Mouse (Mus musculus): ENCODE data around the gene Fermt3. TPM values are rescaled to one million over a fixed set of nuclear protein-coding genes. Genes with fewer than 3 reads are reported as not detected.

Gene Fermt3
- total RNA-seq, 2 experiments from 2014 or later: 1.1 to 1.5 TPM

DNA sequence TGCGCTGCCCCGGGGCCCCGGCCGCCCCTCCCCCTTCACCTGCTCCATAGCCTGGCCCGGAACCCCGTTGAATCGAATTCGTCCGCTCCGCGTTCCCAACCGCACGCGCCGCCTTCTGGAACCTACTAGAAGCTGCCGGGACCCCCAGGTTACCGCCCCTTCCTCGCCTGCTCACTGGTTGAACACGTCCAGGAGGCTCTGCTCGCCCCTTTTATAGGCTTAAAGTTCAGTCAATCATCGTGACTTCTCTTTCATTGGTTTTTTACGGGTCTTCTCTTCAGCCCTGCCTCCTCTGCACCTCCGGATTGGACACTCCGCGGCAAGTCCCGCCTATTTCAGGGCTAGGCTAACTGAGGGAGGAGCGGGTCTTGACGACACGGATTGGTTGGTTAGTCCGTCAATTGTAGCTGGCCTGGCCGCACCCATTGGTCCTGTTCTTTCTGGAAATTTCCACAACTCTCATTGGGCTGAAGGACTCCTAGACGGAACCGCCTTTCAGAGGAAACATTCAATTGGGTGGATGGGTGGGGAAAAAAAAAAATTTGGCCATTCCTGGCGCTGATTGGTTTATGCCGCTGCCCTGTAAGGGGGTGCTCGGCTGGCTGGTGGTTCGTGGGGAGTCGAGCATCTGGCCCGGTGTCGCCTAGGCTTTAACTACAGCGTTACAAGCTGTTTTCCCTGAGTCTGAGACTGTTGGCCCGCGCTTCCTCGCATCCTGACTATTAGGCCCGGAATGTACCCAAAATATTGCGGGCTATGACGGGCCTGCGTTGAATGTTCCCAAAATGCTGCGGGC is 20.8 kb upstream of the Fermt3 start, which contains the start of gene Stip1:
Gene Stip1, minus strand, starts transcription at position 127 of the 796 bp plus-strand sequence.
- intact Hi-C loops (cut with DNase I): loop anchor here (5.0 kb wide), 1 partner anchor 43 kb away; the partner anchor contains the start of genes Nudt22 and Trpt1
- DNase-seq: peak; percentile 96 to 99

DNA sequence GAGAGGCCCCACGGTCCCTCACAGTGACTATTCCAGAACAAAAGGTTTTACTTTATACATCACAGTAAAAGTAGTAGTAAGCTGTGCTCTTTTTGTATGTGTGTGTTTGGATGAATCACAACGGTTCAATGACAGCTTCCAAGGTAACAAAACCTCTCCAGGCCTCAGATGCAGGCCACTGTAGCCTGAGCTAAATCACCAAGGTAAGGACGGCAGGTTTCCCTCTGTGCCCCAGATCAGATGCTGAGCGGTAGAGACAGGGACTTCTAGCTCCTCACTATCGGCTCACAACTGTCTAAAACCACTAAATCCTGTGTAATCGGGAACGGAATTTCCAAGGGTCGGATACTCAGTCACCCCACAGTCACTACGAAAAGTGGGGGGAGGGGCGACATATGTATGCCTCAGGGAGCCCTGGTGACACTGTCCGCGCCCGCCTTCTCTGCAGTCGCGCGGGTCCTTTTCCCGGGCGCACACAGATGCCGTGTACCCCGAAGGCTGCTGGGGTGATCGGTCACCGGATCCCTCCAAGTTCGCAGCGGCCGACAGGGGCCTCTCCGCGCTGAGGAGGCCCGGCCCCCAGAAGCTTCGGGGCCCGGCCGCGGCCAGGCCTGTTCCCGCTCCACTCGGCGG is 19.9 kb upstream of the Fermt3 start:
- DNase-seq: no peak
- intact Hi-C loops (cut with DNase I): loop anchor here (5.0 kb wide), 1 partner anchor 42 kb away; the partner anchor contains the start of genes Nudt22 and Trpt1

DNA sequence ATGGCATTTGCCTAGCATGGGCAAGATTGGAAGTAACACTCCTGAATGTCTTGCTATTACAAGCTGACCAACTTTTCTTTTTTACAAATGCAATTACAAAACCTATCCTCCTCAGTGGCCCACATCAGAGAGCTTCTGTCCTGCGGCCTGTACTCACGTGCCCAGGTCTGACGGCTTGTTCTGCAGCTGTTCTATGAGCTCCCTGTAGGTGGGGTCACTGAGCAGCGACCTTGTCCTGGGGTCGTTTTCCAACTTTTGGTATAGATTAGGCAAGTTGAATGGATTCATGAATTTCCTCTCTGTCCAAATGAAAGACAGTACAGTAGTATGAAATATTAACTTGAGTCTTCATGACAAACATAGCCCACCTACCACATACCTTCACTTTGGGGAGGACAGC is 14.7 kb upstream of the Fermt3 start:
- DNase-seq: no peak
- intact Hi-C loops (cut with DNase I): no loop called here

DNA sequence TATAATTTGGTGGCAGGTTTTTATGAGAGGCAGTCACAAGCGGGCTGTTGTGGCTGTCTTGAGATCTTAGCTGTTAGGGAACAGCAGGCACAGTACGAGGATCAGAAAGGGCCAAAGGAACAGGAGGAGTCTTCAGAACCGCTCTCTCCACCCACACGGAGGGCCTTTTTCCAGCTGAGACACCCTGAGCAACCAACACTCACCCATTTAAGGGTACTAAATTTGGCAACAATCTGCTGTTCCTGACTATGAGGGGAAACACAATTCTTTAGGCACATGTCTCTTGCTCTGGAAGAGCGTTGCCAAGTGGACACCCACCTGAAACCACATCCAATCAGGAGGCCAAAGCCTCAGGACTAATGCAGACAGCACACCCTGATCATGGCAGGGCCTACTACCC is 10.3 kb upstream of the Fermt3 start:
- intact Hi-C loops (cut with DNase I): no loop called here
- no peak for DNase-seq

DNA sequence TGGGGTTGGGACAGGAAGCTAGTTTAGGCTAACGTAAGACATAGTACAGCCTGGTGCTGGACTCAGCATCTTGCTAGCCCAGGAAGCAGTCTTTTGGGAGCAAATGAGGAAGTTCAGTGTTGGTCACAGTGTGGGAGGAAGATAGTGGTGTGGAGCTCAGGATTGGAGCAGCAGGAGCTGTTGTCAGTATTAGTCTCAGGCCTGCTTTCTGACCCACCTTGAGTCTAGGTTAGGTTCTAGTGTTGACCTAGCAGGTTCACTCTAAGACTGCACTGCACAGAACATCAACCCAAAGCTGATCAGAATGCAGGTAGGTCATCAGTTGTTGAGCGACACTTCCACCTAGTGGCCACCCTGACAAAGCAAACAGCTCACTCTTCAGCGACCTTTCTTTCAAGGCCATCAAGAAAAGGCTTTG is 964 bp upstream of the Fermt3 start:
- intact Hi-C loops (cut with DNase I): no loop called here
- DNase-seq: no peak

DNA sequence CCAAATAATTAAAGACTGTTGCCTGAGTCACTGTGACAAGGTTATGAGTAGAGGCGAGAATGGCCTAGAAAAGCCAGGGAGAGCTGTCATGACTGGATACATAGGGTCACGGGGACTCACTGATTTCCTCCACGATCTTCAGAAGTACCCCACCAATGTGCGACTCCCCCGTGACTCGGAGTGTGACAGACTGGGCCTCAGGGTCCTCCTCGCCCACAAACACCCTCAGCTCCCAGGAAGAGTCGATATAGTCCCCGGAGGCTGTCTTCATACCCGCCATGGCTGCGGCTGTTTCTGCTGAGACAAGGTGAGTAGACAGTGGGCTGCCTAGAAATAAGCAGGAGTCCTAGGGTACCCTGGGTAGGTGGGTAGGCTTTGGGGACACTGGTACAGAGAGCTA is 723 bp downstream of the Fermt3 start:
- DNase-seq: no peak
- intact Hi-C loops (cut with DNase I): loop anchor here (5.0 kb wide), 1 partner anchor 86 kb away; the partner anchor contains the start of gene Kcnk4

DNA sequence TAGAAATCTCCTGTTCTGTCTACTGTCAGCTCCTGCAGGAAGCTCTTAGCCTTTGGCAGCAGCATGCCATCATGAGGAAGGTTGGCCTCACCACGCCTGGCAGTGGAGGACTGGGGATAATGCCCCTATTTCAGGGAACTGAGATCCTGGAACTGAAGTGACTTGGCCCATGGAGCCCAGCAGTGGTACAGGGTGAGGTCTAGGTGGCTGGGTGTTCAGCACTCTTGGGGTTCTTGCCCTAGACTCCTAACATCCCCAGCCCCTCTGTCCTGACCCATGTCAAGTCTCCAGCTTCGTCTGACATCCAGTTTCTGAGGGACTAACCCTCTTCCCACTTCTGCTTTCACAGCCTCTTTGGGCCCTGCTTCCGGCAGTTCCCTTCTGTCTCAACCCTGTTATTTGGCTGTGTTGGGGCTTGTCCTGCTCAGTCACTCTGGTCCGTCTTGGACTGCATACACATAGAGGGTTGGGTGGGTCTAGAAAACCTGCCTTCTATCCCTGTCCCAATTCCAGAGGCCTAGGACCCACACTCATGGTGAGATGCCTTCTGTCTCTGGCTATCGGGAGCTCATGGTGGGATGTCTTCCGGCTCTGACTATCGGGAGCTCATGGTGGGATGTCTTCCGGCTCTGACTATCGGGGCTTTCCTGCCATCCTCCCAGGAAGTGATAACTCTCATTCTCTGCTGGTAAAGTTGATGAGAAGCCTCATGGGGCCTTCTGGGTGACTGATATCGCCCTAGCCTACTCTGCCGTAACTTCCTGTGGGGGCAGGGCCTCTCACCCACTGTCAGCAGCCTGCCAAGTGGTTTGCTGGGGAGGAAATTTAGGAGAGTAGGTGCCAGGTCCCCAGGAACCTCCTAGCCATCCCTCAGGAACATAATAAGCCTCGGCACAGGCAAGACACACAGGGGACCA is 1.5 kb downstream of the Fermt3 start:
- intact Hi-C loops (cut with DNase I): loop anchor here (5.0 kb wide), 1 partner anchor 85 kb away; the partner anchor contains the start of gene Kcnk4
- no peak for DNase-seq

DNA sequence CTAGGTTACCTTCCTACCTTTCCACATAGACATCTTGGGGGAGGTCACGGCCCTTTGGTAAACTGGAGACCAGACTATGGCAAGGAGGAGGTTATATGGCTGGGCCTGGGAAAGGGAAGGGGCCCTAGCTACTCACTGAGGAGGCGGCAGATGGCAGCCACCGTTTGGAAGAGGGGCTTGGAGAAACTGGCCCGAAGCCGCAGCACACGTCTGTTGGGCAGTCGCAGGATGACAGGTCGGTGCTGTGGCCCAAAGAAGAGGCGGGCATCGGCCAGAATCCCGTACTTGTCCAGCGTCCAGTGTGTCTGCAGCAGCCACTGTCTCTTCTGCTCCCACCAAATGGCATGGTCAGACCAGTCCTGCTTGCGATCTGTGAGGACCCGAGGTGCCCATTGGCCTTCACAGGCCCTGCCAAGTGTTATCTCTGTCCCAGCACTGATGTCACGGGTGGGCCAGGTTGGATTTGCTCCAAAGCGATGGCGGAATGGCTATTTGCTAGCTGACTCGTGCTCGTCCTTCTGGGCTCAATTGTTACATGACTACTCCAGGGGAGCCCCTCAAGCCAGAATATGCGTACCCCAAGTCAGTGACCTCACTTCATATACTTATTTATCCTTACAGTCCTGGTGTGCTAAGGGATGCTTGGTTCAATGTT is 4.7 kb downstream of the Fermt3 start:
- intact Hi-C loops (cut with DNase I): loop anchor here (5.0 kb wide), 1 partner anchor 82 kb away; the partner anchor contains the start of gene Kcnk4
- DNase-seq: no peak

DNA sequence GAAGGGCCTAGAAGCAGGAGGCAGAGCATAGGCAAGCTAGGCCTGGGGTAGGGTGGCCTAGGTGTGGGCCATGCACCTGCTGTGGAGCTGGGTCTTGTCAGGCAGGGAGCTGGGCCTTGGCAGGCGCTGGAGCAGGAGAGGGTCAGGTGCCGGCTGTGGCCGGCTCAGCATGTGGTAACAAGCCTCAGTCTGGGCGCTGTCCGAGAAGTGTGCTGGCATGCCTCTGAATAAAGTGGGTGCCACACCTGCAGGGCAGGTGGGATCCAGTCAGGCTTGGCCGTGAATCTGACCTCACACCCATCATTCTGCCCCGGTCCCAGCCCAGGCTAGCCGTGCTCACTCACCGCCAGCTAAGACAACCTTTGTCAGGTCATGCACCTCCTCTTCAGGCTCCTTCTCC is 5.3 kb downstream of the Fermt3 start:
- DNase-seq: no peak
- intact Hi-C loops (cut with DNase I): no loop called here

DNA sequence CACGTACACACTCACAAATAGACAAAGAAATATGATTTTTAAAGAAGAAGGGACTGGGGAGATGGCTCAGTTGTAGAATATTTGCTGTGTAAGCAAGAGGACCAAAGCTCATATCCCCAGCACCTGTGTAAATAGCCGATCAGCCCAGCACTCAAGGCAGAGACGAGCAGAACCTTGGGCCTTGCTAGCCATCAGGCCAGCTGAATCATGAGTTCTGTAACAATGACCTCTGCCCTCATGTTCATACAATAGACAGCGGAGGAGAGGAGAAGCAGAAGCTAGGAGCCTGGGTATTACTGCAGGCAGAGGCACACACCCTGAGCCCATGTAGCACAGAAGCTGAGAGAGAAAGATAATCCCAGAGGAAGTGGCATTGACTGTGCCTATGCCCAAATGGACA is 6.8 kb downstream of the Fermt3 start:
- no peak for DNase-seq
- intact Hi-C loops (cut with DNase I): no loop called here

DNA sequence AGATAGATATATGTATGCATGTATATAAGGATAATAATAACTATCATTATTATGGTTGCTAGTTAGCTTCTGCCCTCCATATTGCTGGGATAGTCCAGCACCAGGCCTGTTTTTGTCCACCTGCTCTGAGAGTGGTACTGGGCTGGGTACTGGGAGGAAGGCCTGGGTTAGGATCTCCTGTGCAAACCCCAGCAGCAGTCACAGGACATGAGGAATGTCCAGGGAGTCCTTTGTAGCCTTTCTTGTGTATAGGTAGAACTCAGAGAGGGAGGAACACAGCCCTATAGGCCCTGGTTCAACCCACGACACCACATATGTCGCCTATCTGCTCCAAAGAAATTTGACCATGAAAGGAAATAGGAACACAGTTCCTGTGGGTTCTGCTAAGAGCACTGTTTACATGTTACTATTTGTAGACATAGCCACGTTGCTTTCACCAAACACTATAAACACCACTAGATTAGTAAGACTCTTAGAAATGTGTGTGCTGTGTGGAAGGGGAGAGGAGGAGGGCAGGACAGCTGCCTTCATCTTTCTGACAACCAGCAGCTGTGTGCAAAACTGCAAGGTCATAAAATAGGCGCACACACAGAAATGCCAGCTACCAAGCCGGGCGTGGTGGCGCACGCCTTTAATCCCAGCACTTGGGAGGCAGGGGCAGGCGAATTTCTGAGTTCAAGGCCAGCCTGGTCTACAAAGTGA is 12.2 kb downstream of the Fermt3 start:
- intact Hi-C loops (cut with DNase I): no loop called here
- DNase-seq: no peak

DNA sequence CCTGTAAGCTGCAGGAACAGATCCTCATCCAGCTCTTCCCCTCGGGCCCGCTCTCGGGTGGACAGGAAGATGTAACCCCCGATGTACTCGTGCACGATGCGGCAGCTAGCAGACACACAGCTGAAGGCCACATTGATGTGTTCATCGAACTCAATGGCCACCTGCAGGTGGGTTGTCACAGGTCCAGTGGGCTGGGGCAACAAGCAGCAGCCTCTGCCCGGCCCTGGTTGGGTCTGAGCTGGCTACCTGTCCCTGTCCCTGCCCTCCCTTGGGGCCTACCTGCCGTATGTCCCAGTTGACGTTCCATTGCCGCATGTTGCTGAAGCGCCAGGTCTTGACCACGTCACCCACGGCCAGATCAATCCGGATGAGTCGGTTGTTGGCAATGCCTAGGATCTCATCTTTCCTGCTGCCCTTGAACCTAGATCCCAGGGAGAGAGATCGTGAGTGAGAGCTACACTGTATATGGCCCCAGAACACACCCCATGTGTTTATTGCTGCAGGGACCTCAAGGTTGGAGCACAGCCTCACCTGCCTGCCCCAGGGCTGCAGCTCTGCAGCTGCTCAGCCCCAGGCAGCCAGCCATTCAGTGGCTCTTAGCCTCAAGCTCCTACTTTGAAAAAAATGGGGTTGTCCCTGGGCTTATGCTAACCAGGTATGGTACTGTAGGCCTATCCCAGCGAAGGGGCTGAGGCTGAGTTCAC is 19.8 kb downstream of the Fermt3 start:
- intact Hi-C loops (cut with DNase I): loop anchor here (5.0 kb wide), 1 partner anchor 38 kb away; the partner anchor contains the start of gene Stip1

DNA sequence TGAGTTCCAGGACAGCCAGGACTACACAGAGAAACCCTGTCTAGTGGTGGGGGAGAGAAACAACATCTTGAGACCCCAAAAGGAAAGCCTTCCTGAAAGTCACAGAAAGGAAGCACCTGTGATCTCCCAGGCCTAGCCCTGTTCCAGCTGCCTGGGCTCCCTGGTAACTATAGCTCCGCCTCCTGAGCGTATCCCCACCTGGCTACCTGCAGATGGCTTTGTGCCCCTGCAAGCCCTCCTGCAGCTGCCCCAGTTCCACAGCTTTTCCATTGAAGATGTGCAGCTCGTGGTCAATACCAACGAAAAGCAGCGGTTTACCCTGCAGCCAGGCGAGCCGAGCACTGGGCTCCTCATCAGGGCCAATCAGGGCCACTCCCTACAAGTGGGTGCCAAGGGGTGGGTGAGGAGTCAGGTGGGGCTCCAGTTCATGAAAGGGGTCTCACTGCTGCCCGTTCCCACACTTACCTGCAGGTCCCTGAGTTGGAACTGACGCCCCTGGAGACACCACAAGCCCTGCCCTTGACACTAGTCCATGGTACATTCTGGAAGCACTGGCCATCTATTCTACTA is 21.5 kb downstream of the Fermt3 start:
- DNase-seq: no peak
- intact Hi-C loops (cut with DNase I): loop anchor here (5.0 kb wide), 1 partner anchor 39 kb away; the partner anchor contains the start of gene Stip1

More for the DNA sequence above, 19.8 kb downstream of the Fermt3 start:
- DNase-seq: no peak

DNA sequence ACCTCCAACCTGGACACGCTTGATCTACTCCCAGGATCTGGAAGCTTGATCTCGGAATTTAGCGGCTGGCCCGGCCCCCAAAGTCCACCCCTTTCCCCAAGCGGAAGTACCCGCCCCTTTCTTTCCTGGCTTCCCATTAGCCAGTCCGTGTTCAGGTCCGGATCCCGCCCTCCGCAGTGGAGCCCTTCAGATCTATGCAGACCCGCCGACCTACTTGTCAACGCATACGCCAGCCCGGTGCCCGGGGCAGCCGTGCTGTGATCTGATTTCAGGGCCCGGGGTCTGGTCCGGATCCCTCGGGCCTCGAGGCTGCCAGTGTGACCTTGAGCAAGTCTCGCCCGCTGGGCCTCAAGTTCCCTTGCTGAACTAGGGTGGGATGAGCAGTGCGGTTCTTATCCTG is 23.3 kb downstream of the Fermt3 start, which contains the start of the genes Nudt22 and Trpt1:
Gene Nudt22, minus strand, starts transcription at position 112 of the 400 bp plus-strand sequence.
Gene Trpt1, plus strand, starts transcription at position 126 of the 400 bp plus-strand sequence.
- peak; percentile 83 to 86 for DNase-seq
- intact Hi-C loops (cut with DNase I): loop anchor here (5.0 kb wide), 1 partner anchor 41 kb away; the partner anchor contains the start of gene Stip1

DNA sequence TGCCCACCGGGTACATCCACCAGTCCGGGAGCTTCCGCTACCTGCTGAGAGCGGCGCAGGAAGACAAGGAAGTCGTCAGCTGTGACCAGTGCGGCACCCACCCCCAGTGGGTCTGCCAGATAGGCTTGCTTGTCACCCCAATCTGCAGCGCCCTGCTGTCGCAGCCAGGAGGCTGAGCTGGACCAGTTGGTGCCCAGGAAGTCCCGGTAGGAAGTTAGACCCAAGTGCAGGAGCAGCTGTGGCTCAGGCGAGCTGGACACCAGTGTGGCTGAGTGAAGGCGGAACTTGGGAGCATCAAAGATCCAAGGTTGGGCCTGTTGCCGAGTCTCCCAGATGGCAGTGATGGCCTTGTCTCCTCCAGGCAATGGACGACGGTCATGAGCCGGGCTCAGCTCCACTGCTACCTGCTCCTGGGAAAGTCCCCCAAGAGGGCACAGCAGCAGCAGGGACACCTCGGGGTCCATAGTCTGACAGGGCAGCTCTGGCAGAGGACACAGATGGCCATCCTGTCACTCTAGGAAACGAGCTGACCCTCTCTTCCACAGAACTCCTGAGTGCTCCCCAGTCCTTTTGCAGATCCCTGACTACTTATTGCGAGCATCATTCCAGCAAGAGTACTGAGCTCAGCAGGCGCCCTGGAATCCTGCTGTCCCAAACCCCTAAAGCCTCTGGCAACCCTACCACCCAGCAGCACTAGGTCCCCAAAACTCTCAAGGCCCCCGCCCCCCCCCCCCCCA is 23.8 kb downstream of the Fermt3 start:
- intact Hi-C loops (cut with DNase I): loop anchor here (5.0 kb wide), 1 partner anchor 42 kb away; the partner anchor contains the start of gene Stip1
- peak in 1 of 2 experiments; percentile 26 for DNase-seq

DNA sequence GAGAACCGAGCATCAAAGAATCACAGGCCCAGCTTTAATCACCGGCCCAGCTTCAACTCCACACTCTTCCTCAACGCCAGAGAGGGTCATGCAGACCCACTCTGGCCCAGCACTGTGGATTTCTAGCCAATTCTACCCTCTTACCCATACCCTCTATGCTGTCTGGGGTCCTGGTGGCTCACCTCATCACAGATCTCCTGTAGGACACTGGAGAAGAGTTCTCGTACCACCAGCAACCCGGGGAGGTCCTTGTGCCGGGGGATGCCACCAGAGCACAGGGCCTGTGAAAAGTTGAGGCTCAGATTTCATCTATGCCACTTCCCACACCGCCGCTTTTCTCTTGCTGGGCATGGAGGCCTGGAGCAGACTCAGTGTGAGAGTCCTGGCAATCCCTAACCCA is 24.8 kb downstream of the Fermt3 start:
- DNase-seq: no peak
- intact Hi-C loops (cut with DNase I): no loop called here

DNA sequence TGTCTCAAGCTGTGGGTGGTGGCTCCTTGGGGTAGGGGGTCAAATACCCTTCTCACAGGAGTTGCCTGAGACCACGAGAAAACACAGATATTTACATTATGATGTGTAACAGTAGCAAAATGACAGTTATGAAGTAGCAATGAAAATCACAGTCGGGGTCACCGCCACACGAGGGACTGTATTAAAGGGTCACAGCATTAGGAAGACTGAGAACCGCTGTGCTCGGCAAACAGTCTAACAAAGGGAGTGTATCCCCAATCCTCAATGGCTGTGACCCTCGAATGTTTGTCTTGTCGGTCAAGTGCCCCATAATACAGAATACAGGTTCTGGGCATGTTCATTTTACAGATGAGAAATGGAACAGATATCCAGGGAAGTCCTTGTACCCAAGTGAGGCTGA is 25.3 kb downstream of the Fermt3 start:
- intact Hi-C loops (cut with DNase I): no loop called here
- no peak for DNase-seq
